Mouse (Mus musculus) frontal cortex, postnatal 14 days (tissue): ENCODE data around the gene Cnpy3.
"Not testable (repeated sequence)": the region's sequence is repeated elsewhere in the genome, so short reads cannot be mapped to it uniquely, and the experiment has no call there.

ENCODE experiments used
- DNase-seq, 2 experiments: peaks; one replicate each; pipeline ENCODE4 v3.0.0; 2022; ENCODE audit warnings: low spot score in 2 of 2

Cnpy3 gene

DNA sequence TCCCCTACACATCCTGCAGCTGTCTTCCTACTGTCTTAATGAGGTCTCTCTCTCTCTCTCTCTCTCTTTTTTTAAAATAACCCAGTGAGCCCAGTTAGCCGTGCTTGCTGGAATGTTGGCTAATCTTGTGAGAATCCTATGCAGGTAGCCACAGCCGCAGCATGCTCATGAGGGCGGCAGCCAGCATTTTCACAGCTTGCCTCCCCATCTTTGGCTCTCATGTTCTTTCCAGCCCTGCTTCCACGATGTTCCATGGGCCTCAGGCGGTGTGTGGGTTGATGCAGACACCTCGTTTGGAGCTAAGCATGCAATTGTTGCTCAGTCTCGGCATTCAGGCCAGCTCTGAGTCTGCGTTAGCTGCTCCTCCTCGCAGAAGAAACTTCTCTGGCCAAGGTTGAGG, 12.9 kb upstream of the Cnpy3 start:
- DNase-seq = not testable (repeated sequence)

DNA sequence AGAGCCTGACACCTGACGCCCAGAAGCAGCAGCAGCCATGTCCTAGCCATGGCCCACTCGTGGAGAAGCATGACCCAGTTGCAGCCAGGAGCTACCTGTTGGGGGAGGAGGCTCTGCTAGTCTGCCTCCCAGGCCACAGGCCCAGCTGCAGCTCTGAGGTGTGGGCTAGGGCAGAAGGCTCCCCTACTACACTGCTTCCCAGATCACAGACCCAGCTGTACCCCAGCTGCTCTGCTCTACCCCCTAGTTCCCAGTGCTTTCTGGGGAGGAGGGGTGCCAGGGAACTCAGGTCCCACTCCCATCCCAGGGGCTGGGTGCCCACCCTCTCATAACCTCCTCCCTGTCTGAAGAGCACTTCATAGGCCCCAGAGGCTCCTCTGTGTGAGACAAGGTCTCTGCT, 11.5 kb upstream of the Cnpy3 start, which contains the start of gene Ptcra:
Ptcra (minus strand) TSS at position 169 of the 400 bp plus-strand sequence.
- no peak for DNase-seq

DNA sequence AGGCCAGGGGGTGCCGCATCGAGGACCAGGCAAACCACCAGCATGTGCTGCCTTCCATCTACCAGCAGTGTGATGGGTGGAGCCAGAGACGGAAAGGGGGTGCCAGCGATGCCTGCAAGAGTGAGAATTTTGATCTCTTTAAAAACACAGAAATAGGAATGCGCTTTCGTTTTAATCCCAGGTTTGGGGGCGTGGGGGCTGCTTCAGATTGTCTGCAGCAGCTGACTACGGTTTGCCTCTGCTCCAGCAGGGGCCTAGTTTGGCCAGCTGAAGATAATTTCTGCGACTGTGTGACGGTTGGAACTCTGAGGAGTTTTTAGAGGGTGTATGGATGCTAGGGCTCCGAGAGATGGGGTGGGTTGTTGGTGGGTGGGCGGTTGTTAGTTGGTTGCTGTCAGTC, 6.7 kb upstream of the Cnpy3 start:
- DNase-seq = no peak

- peak in 1 of 2 experiments; percentile 57 for DNase-seq
Measured at GRCm38 (mm10) chr17:46751056-46751793, 789 bp downstream of the Cnpy3 start.

DNA sequence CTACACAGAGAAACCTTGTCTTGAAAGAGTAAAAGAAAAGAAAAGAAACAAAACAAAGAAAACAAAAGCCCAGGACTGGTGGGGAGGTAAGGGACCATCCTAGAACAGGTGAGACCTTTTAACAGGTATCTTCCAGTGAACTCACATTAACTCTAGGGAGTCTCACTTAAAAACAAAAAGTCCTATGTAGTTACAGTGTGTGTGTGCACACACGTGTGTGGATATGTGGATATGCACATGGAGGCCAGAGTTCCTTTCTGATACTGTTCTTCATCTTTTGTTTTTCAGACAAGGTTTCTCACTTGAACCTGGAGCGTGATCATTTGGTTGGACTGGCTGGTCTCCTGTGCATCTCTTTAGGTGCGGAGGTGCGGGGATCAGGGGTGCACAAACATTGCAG, 1.4 kb downstream of the Cnpy3 start:
- no peak for DNase-seq

DNA sequence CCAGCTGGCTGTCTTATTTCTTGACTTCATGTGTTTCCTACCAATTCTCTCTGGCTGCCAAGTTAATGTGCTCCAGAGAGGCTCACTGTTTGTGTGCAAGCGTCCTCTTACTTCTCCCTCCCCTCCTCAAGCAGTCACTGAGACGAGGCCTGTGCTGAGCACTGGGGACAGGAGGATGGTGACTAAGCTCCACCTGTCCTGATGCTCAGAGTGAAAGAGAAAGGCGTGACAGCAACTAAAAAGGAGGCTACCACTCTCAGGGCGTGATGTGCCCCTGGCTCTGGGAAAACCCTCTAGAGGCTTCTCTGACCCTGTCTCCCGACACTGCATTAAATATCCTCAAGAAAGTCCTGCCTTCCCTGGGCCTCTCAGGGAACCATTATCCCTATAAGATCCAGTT, 2.7 kb downstream of the Cnpy3 start:
- no peak for DNase-seq

- no peak for DNase-seq
Measured at GRCm38 (mm10) chr17:46747806-46748205, 4.2 kb downstream of the Cnpy3 start.

DNA sequence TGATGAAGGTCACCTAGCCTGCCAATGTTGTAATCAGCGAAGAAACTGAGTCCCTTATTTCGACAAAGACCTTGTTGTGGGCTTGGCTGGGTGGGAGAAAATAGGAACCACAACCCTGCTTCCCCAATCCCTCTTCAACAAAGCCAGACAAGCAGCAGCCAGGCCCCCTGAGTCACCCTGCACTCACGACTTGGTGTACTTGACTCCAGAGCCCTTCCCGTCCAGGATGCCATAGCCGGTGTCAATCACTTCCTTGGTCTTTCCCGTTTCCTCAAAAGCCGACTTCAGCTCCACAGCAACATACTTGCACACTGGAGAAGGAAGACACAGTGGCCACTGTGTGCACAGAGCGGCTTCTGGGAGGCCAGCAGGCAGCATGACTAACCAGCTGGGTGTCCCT, 4.8 kb downstream of the Cnpy3 start:
- no peak for DNase-seq

DNA sequence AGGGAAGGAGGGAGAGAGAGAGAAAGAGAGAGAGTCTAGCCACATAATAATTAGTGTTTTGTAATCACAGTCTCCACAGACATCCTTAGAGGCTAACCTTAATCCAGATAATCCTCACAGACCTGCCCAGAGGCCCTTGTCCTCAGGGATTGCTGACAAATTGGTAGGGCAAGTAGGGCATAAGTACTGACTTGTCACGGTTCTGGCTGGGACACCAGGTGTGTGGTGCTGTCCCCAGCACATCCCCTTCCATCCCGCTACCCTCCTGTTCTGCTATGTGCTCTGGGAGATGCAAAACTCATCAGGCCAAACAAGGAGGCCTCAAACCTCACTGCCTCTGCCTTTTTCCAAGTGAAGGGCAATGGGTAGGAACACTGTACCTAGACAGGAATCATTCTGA, 6.5 kb downstream of the Cnpy3 start:
- no peak for DNase-seq

DNA sequence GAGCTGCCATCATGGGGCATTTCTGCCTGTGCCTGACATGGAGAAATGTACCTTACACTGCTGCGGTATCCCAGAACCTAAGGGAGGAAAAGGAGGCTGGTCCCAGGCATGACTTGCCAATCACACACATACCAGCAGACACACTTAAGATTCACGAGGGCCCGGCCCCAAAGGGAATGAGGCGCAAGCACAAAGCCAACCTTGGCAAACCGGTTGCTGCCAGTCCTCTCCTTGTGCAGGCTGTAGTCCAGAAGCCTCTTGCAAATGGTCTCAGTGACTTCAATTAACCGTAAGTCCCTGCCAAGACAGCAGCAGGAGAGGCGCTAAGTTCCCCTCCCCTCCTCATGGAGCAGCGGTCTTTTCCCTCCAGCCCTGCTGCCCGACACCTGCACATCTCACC, 9.0 kb downstream of the Cnpy3 start:
- no peak for DNase-seq

- no peak for DNase-seq
Measured at GRCm38 (mm10) chr17:46741305-46741704, 10.7 kb downstream of the Cnpy3 start.

GRCm38 (mm10) chr17:46736160-46736559, 15.9 kb downstream of the Cnpy3 start:
- no peak for DNase-seq

- DNase-seq = no peak
Measured at GRCm38 (mm10) chr17:46735287-46735686, 16.7 kb downstream of the Cnpy3 start.

DNA sequence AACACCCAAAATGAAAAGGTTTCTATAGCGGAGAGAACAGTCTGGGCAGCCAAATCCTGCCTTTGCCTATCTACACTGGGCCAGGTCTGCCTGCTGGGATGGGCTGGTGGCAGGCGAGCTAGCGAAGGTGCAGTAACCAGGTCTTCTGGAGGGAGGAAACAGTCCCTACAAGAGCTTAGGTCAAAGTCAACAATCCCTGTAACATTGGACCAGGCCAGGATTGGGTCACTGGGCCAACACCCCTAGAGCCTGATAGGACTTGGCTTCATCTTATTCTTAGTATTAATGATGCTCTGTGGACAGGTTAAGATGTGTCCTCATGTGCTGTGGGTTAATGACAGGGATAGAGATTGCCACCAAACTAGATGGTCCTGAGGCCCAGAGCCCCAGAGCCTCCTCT, 18.0 kb downstream of the Cnpy3 start:
- DNase-seq = no peak

DNA sequence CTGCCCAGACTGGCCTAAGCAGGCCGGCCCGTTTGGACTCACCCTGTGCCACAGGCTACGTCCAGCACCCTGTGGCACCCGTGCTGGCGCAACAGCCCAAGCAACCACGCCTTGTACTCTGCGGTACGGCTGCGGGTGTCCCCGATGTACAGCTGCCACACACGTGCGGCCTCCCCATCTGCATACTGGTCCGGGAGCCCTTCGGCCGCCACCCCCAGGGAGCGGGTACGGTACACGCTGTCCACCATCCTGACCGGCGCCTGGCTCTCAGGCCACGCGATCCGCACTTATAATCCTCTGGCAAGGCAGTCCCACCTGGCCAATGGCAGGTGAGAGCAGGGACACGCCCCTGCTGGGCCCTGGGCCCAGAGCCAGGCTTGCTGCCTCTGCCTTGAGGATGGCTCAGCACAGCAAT, 23.1 kb downstream of the Cnpy3 start, which contains the start of gene Gnmt:
Gnmt (minus strand) TSS at position 265 of the 415 bp plus-strand sequence.
- no peak for DNase-seq

DNA sequence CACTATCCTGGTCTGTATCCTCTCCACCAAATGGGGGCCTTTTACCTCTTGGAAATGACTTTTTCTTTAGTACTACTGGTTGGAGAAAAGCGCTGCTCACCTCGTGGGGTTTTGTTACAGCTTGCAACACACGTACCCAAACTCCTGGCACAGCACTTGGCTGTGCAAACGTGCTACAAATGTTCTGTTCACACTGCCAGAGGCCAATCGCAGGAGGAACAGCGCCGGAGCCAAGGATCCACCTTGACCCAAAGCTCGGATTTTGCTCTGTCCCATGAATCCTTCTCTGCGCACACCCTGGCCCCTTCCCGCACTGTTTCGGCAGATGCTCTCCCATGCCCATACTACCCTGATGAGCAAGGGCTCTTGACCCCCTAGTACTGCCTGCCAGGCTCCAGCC, 23.5 kb downstream of the Cnpy3 start:
- no peak for DNase-seq

DNA sequence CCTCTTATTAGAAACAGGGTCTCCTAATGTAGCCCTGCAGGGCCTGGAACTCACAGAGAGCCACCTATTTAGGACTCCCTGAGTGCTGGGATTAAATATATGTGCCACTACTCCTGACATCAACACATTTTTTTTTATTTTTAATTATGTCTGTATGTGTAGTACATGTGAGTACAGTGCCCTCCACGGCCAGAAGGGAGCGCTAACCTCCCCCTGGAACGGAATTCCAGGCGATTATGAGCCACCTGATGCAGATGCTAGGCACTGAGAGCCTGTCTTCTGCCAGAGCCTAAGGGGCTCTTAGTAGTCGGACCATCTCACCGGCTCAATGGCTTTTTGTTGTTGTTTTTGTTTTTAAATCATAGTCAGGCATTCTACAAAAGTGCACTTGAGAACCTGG, 24.0 kb downstream of the Cnpy3 start:
- DNase-seq = no peak

DNA sequence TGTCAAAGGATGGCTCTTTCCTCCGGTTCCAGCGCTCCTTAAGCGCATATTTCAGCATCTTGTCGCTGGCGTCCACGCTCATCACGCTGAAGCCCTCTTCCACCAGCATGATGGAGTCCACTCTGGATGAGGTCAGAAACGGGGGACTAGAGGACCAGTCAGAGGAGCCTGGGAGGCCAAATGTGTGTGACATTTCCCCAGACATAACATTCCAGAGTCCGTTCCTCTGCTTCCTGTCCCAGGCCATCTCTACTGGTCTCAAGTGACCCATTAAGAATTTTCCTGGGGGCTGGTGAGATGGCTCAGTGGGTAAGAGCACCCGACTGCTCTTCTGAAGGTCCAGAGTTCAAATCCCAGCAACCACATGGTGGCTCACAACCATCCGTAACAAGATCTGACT, 24.7 kb downstream of the Cnpy3 start:
- DNase-seq = no peak

GRCm38 (mm10) chr17:46725731-46726645, 26.0 kb downstream of the Cnpy3 start:
- no peak for DNase-seq

- DNase-seq = no peak
Measured at GRCm38 (mm10) chr17:46725273-46725672, 26.7 kb downstream of the Cnpy3 start.

DNA sequence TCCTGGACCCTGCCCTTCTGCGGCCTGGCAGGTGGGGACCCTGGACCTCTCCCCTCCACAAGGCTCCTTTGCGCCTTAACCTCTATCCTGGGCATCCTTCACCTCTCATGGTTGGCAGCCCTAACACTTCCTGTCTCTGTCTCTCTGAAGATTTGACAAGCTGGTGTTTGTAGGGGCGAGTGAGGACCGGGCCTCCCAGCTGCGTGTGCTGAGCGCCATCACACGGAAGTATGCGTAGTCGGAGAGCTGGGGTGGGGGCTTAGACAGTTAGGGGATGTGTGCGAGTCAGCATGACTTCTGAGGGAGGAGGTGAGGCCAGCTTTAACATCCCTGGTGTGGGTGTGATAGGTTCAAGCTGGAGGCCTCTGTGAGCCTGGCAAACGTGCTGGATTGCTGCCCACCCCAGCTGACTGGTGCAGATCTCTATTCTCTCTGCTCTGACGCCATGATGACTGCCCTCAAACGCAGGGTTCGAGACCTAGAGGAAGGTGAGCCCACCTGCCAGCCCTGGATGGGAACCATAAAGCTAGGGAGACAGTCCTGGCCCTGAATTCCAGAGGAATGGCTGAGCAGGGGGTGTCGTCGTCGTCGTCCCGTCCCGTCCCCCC, 27.4 kb downstream of the Cnpy3 start:
- no peak for DNase-seq

GRCm38 (mm10) chr17:46721077-46721476, 30.9 kb downstream of the Cnpy3 start:
- no peak for DNase-seq
